Mouse (Mus musculus) hindbrain, embryonic 13.5 days (tissue): ENCODE measurements around the gene Olfr38. TPM values are rescaled to one million over a fixed set of nuclear protein-coding genes. Genes with fewer than 3 reads are reported as not detected.

ENCODE experiments used
- ATAC-seq: fragments of 200-750 bp; cut with Nextera tagmentation; 2 replicates; pipeline ENCODE4 v1.8.0; 2017; ENCODE audit warnings: moderate TSS enrichment; ENCODE audit not compliant: low FRiP score
- H3K27ac ChIP-seq: fragments of 300-500 bp; sonication (generic); 2 replicates; pipeline ENCODE4 v1.5.1; 2015; ENCODE audit warnings: inconsistent platforms, mild to moderate bottlenecking, moderate library complexity
- H3K27me3 ChIP-seq: fragments of 300-500 bp; sonication (generic); 2 replicates; pipeline ENCODE4 v1.6.1; 2015; ENCODE audit warnings: mild to moderate bottlenecking, inconsistent platforms
- H3K36me3 ChIP-seq: fragments of 300-500 bp; sonication (generic); 2 replicates; pipeline ENCODE4 v1.6.1; 2015; ENCODE audit warnings: mild to moderate bottlenecking, inconsistent platforms
- H3K4me1 ChIP-seq: fragments of 300-500 bp; sonication (generic); replicated peaks from 2 replicates; pipeline ENCODE4 v1.6.1; 2015; ENCODE audit warnings: inconsistent platforms
- H3K4me2 ChIP-seq: fragments of 300-500 bp; sonication (generic); 2 replicates; pipeline ENCODE4 v1.6.1; 2015; ENCODE audit warnings: inconsistent platforms, mild to moderate bottlenecking, moderate library complexity
- H3K4me3 ChIP-seq: fragments of 300-500 bp; sonication (generic); 2 replicates; pipeline ENCODE4 v1.5.1; 2015; ENCODE audit warnings: mild to moderate bottlenecking, inconsistent platforms
- H3K9ac ChIP-seq: fragments of 300-500 bp; sonication (generic); 2 replicates; pipeline ENCODE4 v1.6.1; 2015; ENCODE audit warnings: mild to moderate bottlenecking, inconsistent platforms
- H3K9me3 ChIP-seq: fragments of 300-500 bp; sonication (generic); 2 replicates; pipeline ENCODE4 v1.6.1; 2016; ENCODE audit warnings: inconsistent platforms
- WGBS: fragments of 180-500 bp; shearing (Covaris S2); methylation state at CpG from one replicate; pipeline ENCODE4 v1.1.7; 2015; 5-methylcytosine and 5-hydroxymethylcytosine counted together
- polyA plus RNA-seq: library from polyadenylated mRNA; unstranded; fragments of >200 nt; fragmentation: Nextera tagmentation; extraction: Ambion mirVana; gene quantifications from 2 replicates; pipeline ENCODE4 v1.2.1, GENCODE M21; 2015

Olfr38 gene
- polyA plus RNA-seq, 1 experiment from 2014 or later = not detected

DNA sequence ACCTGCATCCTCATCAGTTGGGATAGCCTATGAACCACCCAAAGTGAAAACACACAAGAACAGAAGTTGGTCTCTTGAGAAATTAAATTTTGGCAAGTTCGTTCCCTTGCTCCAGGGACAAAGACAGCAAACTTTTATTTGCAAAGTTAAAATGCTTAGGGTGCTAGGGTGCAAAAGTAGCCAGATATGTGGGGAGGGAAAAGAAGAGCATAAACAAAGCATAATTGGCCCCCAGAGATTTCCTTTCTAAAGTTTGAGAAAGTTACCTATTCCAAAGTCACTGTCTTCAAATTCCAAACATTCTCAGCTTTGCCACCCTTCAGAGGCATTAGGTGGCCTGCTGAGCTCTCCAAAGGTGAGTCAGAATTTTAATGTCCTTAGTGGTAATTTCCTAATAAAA, 55.4 kb downstream of the Olfr38 start, which contains the start of gene Olfr450:
TSS of gene Olfr450 (plus strand) at position 301 of the 400 bp plus-strand sequence.
- Histone ChIP-seq H3K4me2 (no peak within 1 kb of the TSS), H3K4me3 (no peak within 1 kb of the TSS), H3K9ac (no peak within 1 kb of the TSS), H3K36me3 (no peaks in the 10 kb centered on the region), H3K4me1 (no peaks in the 10 kb centered on the region), H3K27me3 (no peaks in the 10 kb centered on the region), H3K27ac (no peak within 1 kb of the TSS), H3K9me3 (no peaks in the 10 kb centered on the region)
- ATAC-seq = no peak
- 88% methylated on average over 1 of the region's 1 CpGs for WGBS

Other genes with a start within 250 kb of the Olfr38 start
- not detected in 2 replicates for gene Olfr455, start 208.8 kb upstream of the Olfr38 start, polyA plus RNA-seq
- gene Tcaf3, start 158.7 kb upstream of the Olfr38 start, polyA plus RNA-seq = not detected in 2 replicates
- gene Tcaf2, start 111.2 kb upstream of the Olfr38 start, polyA plus RNA-seq = 2.1 and 2.4 TPM in 2 replicates
- gene Tcaf1, start 46.3 kb upstream of the Olfr38 start, polyA plus RNA-seq = 224 and 234 TPM in 2 replicates
- gene Olfr453, start 17.0 kb upstream of the Olfr38 start, polyA plus RNA-seq = not detected in 2 replicates
- gene Olfr452, start 28.7 kb downstream of the Olfr38 start, polyA plus RNA-seq = not detected in 2 replicates
- gene Olfr450, start 55.5 kb downstream of the Olfr38 start, polyA plus RNA-seq = not detected in 2 replicates
- gene Olfr449, start 78.0 kb downstream of the Olfr38 start, polyA plus RNA-seq = not detected in 2 replicates
- not detected in 2 replicates for gene Olfr448, start 134.0 kb downstream of the Olfr38 start, polyA plus RNA-seq
- not detected in 2 replicates for gene Olfr447, start 152.5 kb downstream of the Olfr38 start, polyA plus RNA-seq
- not detected in 2 replicates for gene Olfr446, start 165.0 kb downstream of the Olfr38 start, polyA plus RNA-seq
- not detected in 2 replicates for gene Olfr444, start 192.7 kb downstream of the Olfr38 start, polyA plus RNA-seq